Mouse (Mus musculus): Measurements from ENCODE around the gene Dnajb9. TPM values are rescaled to one million over a fixed set of nuclear protein-coding genes. Genes with fewer than 3 reads are reported as not detected.
"Not testable (repeated sequence)": the region's sequence is repeated elsewhere in the genome, so short reads cannot be mapped to it uniquely, and the experiment has no call there.

The Dnajb9 gene
- polyA plus RNA-seq, 1 experiment from 2014 or later, result 30.6 TPM

GRCm38 (mm10) chr12:44221070-44221469 is 10.9 kb upstream of the Dnajb9 start, which contains the start of gene Pnpla8:
Gene Pnpla8, plus strand, starts transcription at chr12:44221370.
- H3K9me3 ChIP-seq (ENCODE audit: control insufficient read depth, low read length); H3K36me3 ChIP-seq (ENCODE audit: control insufficient read depth, insufficient read depth, low read length); H3K4me1 ChIP-seq (ENCODE audit: control insufficient read depth, insufficient read depth, low read length); ATAC-seq (ENCODE audit: low FRiP score); H3K27me3 ChIP-seq (ENCODE audit: control insufficient read depth, insufficient read depth, low read length); H3K27ac ChIP-seq (ENCODE audit: low read depth, low read length); DNase-seq (ENCODE audit: low spot score, missing footprints): not testable (repeated sequence)
- H3K9ac ChIP-seq (ENCODE audit: low read length), result peak within 1 kb of the TSS; percentile 80
- peak within 1 kb of the TSS; percentile 71 for H3K4me2 ChIP-seq
- 89% methylated on average over 2 of the region's 2 CpGs for WGBS
- peak within 1 kb of the TSS; percentile 67 for H3K4me3 ChIP-seq (ENCODE audit: low read depth, low read length)

GRCm38 (mm10) chr12:44211555-44211954 is 1.4 kb upstream of the Dnajb9 start:
- Histone ChIP-seq H3K4me2 (no peak overlapping the region), H3K27me3 (ENCODE audit: control insufficient read depth, insufficient read depth, low read length) (no peaks in the 10 kb centered on the region), H3K4me3 (ENCODE audit: low read depth, low read length) (no peak overlapping the region), H3K9me3 (ENCODE audit: control insufficient read depth, low read length) (no peaks in the 10 kb centered on the region), H3K4me1 (ENCODE audit: control insufficient read depth, insufficient read depth, low read length) (peaks cover 6% of the 10 kb centered on the region; the same call in 1 of the 2 replicates), H3K27ac (ENCODE audit: low read depth, low read length) (no peak overlapping the region), H3K36me3 (ENCODE audit: control insufficient read depth, insufficient read depth, low read length) (no peaks in the 10 kb centered on the region), H3K9ac (ENCODE audit: low read length) (no peak overlapping the region)
- ATAC-seq (ENCODE audit: low FRiP score), result no peak
- DNase-seq (ENCODE audit: low spot score, missing footprints), result no peak
- 87% methylated on average over 3 of the region's 3 CpGs for WGBS

GRCm38 (mm10) chr12:44209141-44209823 is 844 bp downstream of the Dnajb9 start:
- Histone ChIP-seq H3K4me3 (ENCODE audit: low read depth, low read length) (peak overlapping the region; percentile 89), H3K4me1 (ENCODE audit: control insufficient read depth, insufficient read depth, low read length) (peaks cover 6% of the 10 kb centered on the region; the same call in 1 of the 2 replicates), H3K27ac (ENCODE audit: low read depth, low read length) (peak overlapping the region; percentile 52), H3K27me3 (ENCODE audit: control insufficient read depth, insufficient read depth, low read length) (no peaks in the 10 kb centered on the region), H3K36me3 (ENCODE audit: control insufficient read depth, insufficient read depth, low read length) (no peaks in the 10 kb centered on the region), H3K4me2 (peak overlapping the region; percentile 72), H3K9me3 (ENCODE audit: control insufficient read depth, low read length) (no peaks in the 10 kb centered on the region), H3K9ac (ENCODE audit: low read length) (peak overlapping the region; percentile 85)
- ATAC-seq (ENCODE audit: low FRiP score), result no peak
- no peak for DNase-seq (ENCODE audit: low spot score, missing footprints)
- WGBS, result 0% methylated on average over 37 of the region's 37 CpGs

GRCm38 (mm10) chr12:44197873-44198525 is 12.1 kb downstream of the Dnajb9 start:
- Histone ChIP-seq H3K27me3 (ENCODE audit: control insufficient read depth, insufficient read depth, low read length) (no peaks in the 10 kb centered on the region), H3K4me3 (ENCODE audit: low read depth, low read length) (no peak overlapping the region), H3K9ac (ENCODE audit: low read length) (no peak overlapping the region), H3K9me3 (ENCODE audit: control insufficient read depth, low read length) (no peaks in the 10 kb centered on the region), H3K36me3 (ENCODE audit: control insufficient read depth, insufficient read depth, low read length) (no peaks in the 10 kb centered on the region), H3K4me2 (no peak overlapping the region), H3K27ac (ENCODE audit: low read depth, low read length) (no peak overlapping the region), H3K4me1 (ENCODE audit: control insufficient read depth, insufficient read depth, low read length) (no peaks in the 10 kb centered on the region)
- no peak for ATAC-seq (ENCODE audit: low FRiP score)
- 74% methylated on average over 4 of the region's 4 CpGs for WGBS
- no peak for DNase-seq (ENCODE audit: low spot score, missing footprints)

- ATAC-seq (ENCODE audit: low FRiP score) (peak; percentile 82), DNase-seq (ENCODE audit: low spot score, missing footprints) (peak; percentile 86)
- Histone ChIP-seq H3K27ac (ENCODE audit: low read depth, low read length) (no peak overlapping the region), H3K27me3 (ENCODE audit: control insufficient read depth, insufficient read depth, low read length) (no peaks in the 10 kb centered on the region), H3K4me2 (no peak overlapping the region), H3K4me1 (ENCODE audit: control insufficient read depth, insufficient read depth, low read length) (no peaks in the 10 kb centered on the region; the same call in 1 of the 2 replicates), H3K9me3 (ENCODE audit: control insufficient read depth, low read length) (no peaks in the 10 kb centered on the region), H3K4me3 (ENCODE audit: low read depth, low read length) (no peak overlapping the region), H3K36me3 (ENCODE audit: control insufficient read depth, insufficient read depth, low read length) (no peaks in the 10 kb centered on the region), H3K9ac (ENCODE audit: low read length) (no peak overlapping the region)
- WGBS, result 65% methylated on average over 9 of the region's 9 CpGs
Observed at GRCm38 (mm10) chr12:44181081-44181982, 28.8 kb downstream of the Dnajb9 start.

- no peak for DNase-seq (ENCODE audit: low spot score, missing footprints)
- Histone ChIP-seq H3K27ac (ENCODE audit: low read depth, low read length) (no peak overlapping the region), H3K4me1 (ENCODE audit: control insufficient read depth, insufficient read depth, low read length) (peaks cover 2% of the 10 kb centered on the region; the same call in 1 of the 2 replicates), H3K9ac (ENCODE audit: low read length) (no peak overlapping the region), H3K36me3 (ENCODE audit: control insufficient read depth, insufficient read depth, low read length) (no peaks in the 10 kb centered on the region), H3K9me3 (ENCODE audit: control insufficient read depth, low read length) (no peaks in the 10 kb centered on the region), H3K4me3 (ENCODE audit: low read depth, low read length) (no peak overlapping the region), H3K4me2 (no peak overlapping the region), H3K27me3 (ENCODE audit: control insufficient read depth, insufficient read depth, low read length) (no peaks in the 10 kb centered on the region)
- ATAC-seq (ENCODE audit: low FRiP score), result peak; percentile 58; the same call in 1 of the 2 replicates
- WGBS, result 48% methylated on average over 2 of the region's 2 CpGs
Observed at GRCm38 (mm10) chr12:44177038-44177355, 33.1 kb downstream of the Dnajb9 start.

- no peaks in the 10 kb centered on the region for H3K36me3 ChIP-seq (ENCODE audit: control insufficient read depth, insufficient read depth, low read length)
- ATAC-seq (ENCODE audit: low FRiP score) (peak; percentile 53), DNase-seq (ENCODE audit: low spot score, missing footprints) (no peak)
- no peak overlapping the region for H3K4me2 ChIP-seq
- no peak overlapping the region; the same call in 1 of the 2 replicates for H3K27ac ChIP-seq (ENCODE audit: low read depth, low read length)
- H3K27me3 ChIP-seq (ENCODE audit: control insufficient read depth, insufficient read depth, low read length), result no peaks in the 10 kb centered on the region
- H3K9me3 ChIP-seq (ENCODE audit: control insufficient read depth, low read length), result no peaks in the 10 kb centered on the region
- WGBS, result 69% methylated on average over 10 of the region's 10 CpGs
- H3K4me1 ChIP-seq (ENCODE audit: control insufficient read depth, insufficient read depth, low read length), result peaks cover 2% of the 10 kb centered on the region; the same call in 1 of the 2 replicates
- H3K9ac ChIP-seq (ENCODE audit: low read length), result no peak overlapping the region
- no peak overlapping the region for H3K4me3 ChIP-seq (ENCODE audit: low read depth, low read length)
Observed at GRCm38 (mm10) chr12:44176331-44177037, 33.6 kb downstream of the Dnajb9 start.

- DNase-seq (ENCODE audit: low spot score, missing footprints) (peak; percentile 98), ATAC-seq (ENCODE audit: low FRiP score) (peak; percentile 59; the same call in 1 of the 2 replicates)
- H3K4me2 ChIP-seq, result no peak overlapping the region
- H3K27ac ChIP-seq (ENCODE audit: low read depth, low read length), result no peak overlapping the region
- H3K36me3 ChIP-seq (ENCODE audit: control insufficient read depth, insufficient read depth, low read length), result no peaks in the 10 kb centered on the region
- H3K4me3 ChIP-seq (ENCODE audit: low read depth, low read length), result no peak overlapping the region
- H3K9me3 ChIP-seq (ENCODE audit: control insufficient read depth, low read length), result no peaks in the 10 kb centered on the region
- no peaks in the 10 kb centered on the region for H3K27me3 ChIP-seq (ENCODE audit: control insufficient read depth, insufficient read depth, low read length)
- H3K9ac ChIP-seq (ENCODE audit: low read length), result no peak overlapping the region
- no peaks in the 10 kb centered on the region for H3K4me1 ChIP-seq (ENCODE audit: control insufficient read depth, insufficient read depth, low read length)
Observed at GRCm38 (mm10) chr12:44166949-44167348, 43.2 kb downstream of the Dnajb9 start.
